Mouse (Mus musculus) megakaryocyte, adult 5-6 weeks (primary cell): Measurements from ENCODE around the gene Nat8. TPM values are rescaled to one million over a fixed set of nuclear protein-coding genes. Genes with fewer than 3 reads are reported as not detected.
"Not testable (repeated sequence)": the region's sequence is repeated elsewhere in the genome, so short reads cannot be mapped to it uniquely, and the experiment has no call there.

Source experiments
- ATAC-seq: 2 replicates; pipeline ENCODE4 v1.8.0; 2016; ENCODE audit warnings: mild to moderate bottlenecking, inconsistent platforms; ENCODE audit not compliant: poor library complexity, severe bottlenecking
- total RNA-seq, 2 experiments: library from RNA; stranded (forward) in 1 of 2; stranded (reverse) in 1 of 2; fragments of 153-499, 151-499 nt in 1 of 2; fragments of 221-1000, 200-1000 nt in 1 of 2; gene quantifications; 2 replicates each; pipeline versions ENCODE4 v1.2.3 to v1.2.4; 2015 to 2017

The Nat8 gene
- not detected in 2 replicates for total RNA-seq (2015)
- not detected in 2 replicates for total RNA-seq (2017)

GRCm38 (mm10) chr6:85831796-85832321, at the start of gene Nat8:
Gene Nat8 (minus strand): TSS chr6:85832082.
- no peak for ATAC-seq

GRCm38 (mm10) chr6:85869006-85869405, 37.1 kb upstream of the Nat8 start, which contains the start of gene Nat8f2:
Gene Nat8f2 (minus strand): TSS chr6:85869158.
- ATAC-seq, result not testable (repeated sequence)

- ATAC-seq, result no peak
Measured at GRCm38 (mm10) chr6:85867726-85868690, 36.1 kb upstream of the Nat8 start.

- ATAC-seq, result not testable (repeated sequence)
Measured at GRCm38 (mm10) chr6:85866995-85867394, 35.1 kb upstream of the Nat8 start.

GRCm38 (mm10) chr6:85866166-85866565, 34.3 kb upstream of the Nat8 start:
- ATAC-seq, result not testable (repeated sequence)

- ATAC-seq, result not testable (repeated sequence)
Measured at GRCm38 (mm10) chr6:85864900-85865639, 33.2 kb upstream of the Nat8 start.

- no peak for ATAC-seq
Measured at GRCm38 (mm10) chr6:85863840-85864239, 32.0 kb upstream of the Nat8 start.

GRCm38 (mm10) chr6:85863136-85863535, 31.3 kb upstream of the Nat8 start:
- ATAC-seq, result no peak

- ATAC-seq, result no peak
Measured at GRCm38 (mm10) chr6:85862565-85862964, 30.7 kb upstream of the Nat8 start.

GRCm38 (mm10) chr6:85861247-85861646, 29.4 kb upstream of the Nat8 start:
- no peak for ATAC-seq

- no peak for ATAC-seq
Measured at GRCm38 (mm10) chr6:85856194-85856678, 24.4 kb upstream of the Nat8 start.

GRCm38 (mm10) chr6:85853481-85853880, 21.6 kb upstream of the Nat8 start:
- ATAC-seq, result no peak

- ATAC-seq, result no peak
Measured at GRCm38 (mm10) chr6:85851062-85851773, 19.3 kb upstream of the Nat8 start.

GRCm38 (mm10) chr6:85849240-85849639, 17.4 kb upstream of the Nat8 start:
- ATAC-seq, result no peak

GRCm38 (mm10) chr6:85848140-85848539, 16.3 kb upstream of the Nat8 start:
- ATAC-seq, result no peak

GRCm38 (mm10) chr6:85846921-85847320, 15.0 kb upstream of the Nat8 start:
- ATAC-seq, result no peak

GRCm38 (mm10) chr6:85843677-85844458, 12.0 kb upstream of the Nat8 start:
- ATAC-seq, result not testable (repeated sequence)

- no peak for ATAC-seq
Measured at GRCm38 (mm10) chr6:85839982-85840381, 8.1 kb upstream of the Nat8 start.

GRCm38 (mm10) chr6:85838674-85839073, 6.8 kb upstream of the Nat8 start:
- no peak for ATAC-seq

GRCm38 (mm10) chr6:85837307-85837706, 5.4 kb upstream of the Nat8 start:
- not testable (repeated sequence) for ATAC-seq
